Mouse (Mus musculus) erythroid progenitor cell, adult 5-6 weeks (primary cell): ENCODE measurements around the gene Rbm38. TPM values are rescaled to one million over a fixed set of nuclear protein-coding genes. Genes with fewer than 3 reads are reported as not detected.

Experiments
- total RNA-seq, 2 experiments: library from RNA; stranded (forward) in 1 of 2; stranded (reverse) in 1 of 2; fragments of 150-400 nt in 1 of 2; fragments of 186-747, 209-891 nt in 1 of 2; gene quantifications; 2 replicates each; pipeline versions ENCODE4 v1.2.3 to v1.2.4; 2015 to 2017; ENCODE audit warnings: low replicate concordance in 2 of 2

Gene Rbm38
- total RNA-seq, 2 experiments from 2014 or later, result 291 to 671 TPM

Other genes starting within 250 kb of the Rbm38 start
- 0.36 TPM in 1 of 2 replicates, not detected in the other for gene Bmp7, start 80.2 kb upstream of the Rbm38 start, total RNA-seq (2015; ENCODE audit: low replicate concordance)
- not detected in 2 replicates for gene Bmp7, start 80.2 kb upstream of the Rbm38 start, total RNA-seq (2017; ENCODE audit: low replicate concordance)
- not detected in 2 replicates for gene Spo11, start 42.8 kb upstream of the Rbm38 start, total RNA-seq (2015; ENCODE audit: low replicate concordance)
- gene Spo11, start 42.8 kb upstream of the Rbm38 start, total RNA-seq (2017; ENCODE audit: low replicate concordance), result not detected in 2 replicates
- gene Rae1, start 20.4 kb upstream of the Rbm38 start, total RNA-seq (2015; ENCODE audit: low replicate concordance), result 42.3 and 93.0 TPM in 2 replicates
- gene Rae1, start 20.4 kb upstream of the Rbm38 start, total RNA-seq (2017; ENCODE audit: low replicate concordance), result 40.6 and 66.0 TPM in 2 replicates
- gene Ctcfl, start 99.0 kb downstream of the Rbm38 start, total RNA-seq (2015; ENCODE audit: low replicate concordance), result not detected in 2 replicates
- gene Ctcfl, start 99.0 kb downstream of the Rbm38 start, total RNA-seq (2017; ENCODE audit: low replicate concordance), result not detected in 2 replicates
- gene Pck1, start 132.6 kb downstream of the Rbm38 start, total RNA-seq (2015; ENCODE audit: low replicate concordance), result 2.9 TPM in 1 of 2 replicates, not detected in the other
- gene Pck1, start 132.6 kb downstream of the Rbm38 start, total RNA-seq (2017; ENCODE audit: low replicate concordance), result 0.26 and 1.9 TPM in 2 replicates
- gene Zbp1, start 198.4 kb downstream of the Rbm38 start, total RNA-seq (2015; ENCODE audit: low replicate concordance), result 2.2 TPM in 1 of 2 replicates, not detected in the other
- 1.2 and 9.6 TPM in 2 replicates for gene Zbp1, start 198.4 kb downstream of the Rbm38 start, total RNA-seq (2017; ENCODE audit: low replicate concordance)